Mouse (Mus musculus): ENCODE results near the gene Nrip1. TPM values are rescaled to one million over a fixed set of nuclear protein-coding genes. Genes with fewer than 3 reads are reported as not detected.
A peak's percentile ranks its signal among the peaks of the same experiment; 100 is the strongest.

The Nrip1 gene
- polyA plus RNA-seq, 1 experiment from 2014 or later, result 33.7 TPM

GRCm38 (mm10) chr16:76299511-76299910 lies 74.1 kb downstream of the Nrip1 start:
- WGBS, result 53% methylated on average over 2 of the region's 2 CpGs
- Histone ChIP-seq H3K27ac (no peak overlapping the region), H3K4me1 (replicated peaks; ENCODE audit: insufficient read depth, low read length) (no peaks in the 10 kb centered on the region), H3K4me2 (ENCODE audit: low read length) (no peak overlapping the region), H3K4me3 (replicated peaks; ENCODE audit: low read depth, low read length) (no peak overlapping the region), H3K27me3 (ENCODE audit: insufficient read depth, low read length) (no peaks in the 10 kb centered on the region), H3K9ac (ENCODE audit: low read depth, low read length) (no peak overlapping the region), H3K36me3 (ENCODE audit: insufficient read depth, low read length) (0 out of 2 replicates have a peak, but pooled peaks cover 3% of the 10 kb centered on the region), H3K9me3 (replicated peaks; ENCODE audit: low read length) (no peaks in the 10 kb centered on the region)
- DNase-seq (ENCODE audit: low spot score) (no peak), ATAC-seq (replicated peaks; ENCODE audit: low FRiP score, low read depth) (no peak)
- TF ChIP-seq CTCF (IDR thresholded peaks at IDR 0.05; ENCODE audit: low read depth), result no peak

- TF ChIP-seq CTCF (IDR thresholded peaks at IDR 0.05; ENCODE audit: low read depth), result no peak
- Histone ChIP-seq H3K27ac (no peak overlapping the region), H3K27me3 (ENCODE audit: insufficient read depth, low read length) (no peaks in the 10 kb centered on the region), H3K9me3 (replicated peaks; ENCODE audit: low read length) (no peaks in the 10 kb centered on the region), H3K36me3 (ENCODE audit: insufficient read depth, low read length) (peaks cover 38% of the 10 kb centered on the region), H3K4me2 (ENCODE audit: low read length) (no peak overlapping the region), H3K9ac (ENCODE audit: low read depth, low read length) (no peak overlapping the region), H3K4me3 (replicated peaks; ENCODE audit: low read depth, low read length) (no peak overlapping the region), H3K4me1 (replicated peaks; ENCODE audit: insufficient read depth, low read length) (no peaks in the 10 kb centered on the region)
- WGBS, result 94% methylated on average over 14 of the region's 14 CpGs
- DNase-seq (ENCODE audit: low spot score) (no peak), ATAC-seq (replicated peaks; ENCODE audit: low FRiP score, low read depth) (no peak)
Measured at GRCm38 (mm10) chr16:76295322-76295721, 78.3 kb downstream of the Nrip1 start.

GRCm38 (mm10) chr16:76294550-76294949 lies 79.1 kb downstream of the Nrip1 start:
- no peak overlapping the region for H3K4me3 ChIP-seq (replicated peaks; ENCODE audit: low read depth, low read length)
- H3K9ac ChIP-seq (ENCODE audit: low read depth, low read length), result no peak overlapping the region
- ATAC-seq (replicated peaks; ENCODE audit: low FRiP score, low read depth), result no peak
- H3K27me3 ChIP-seq (ENCODE audit: insufficient read depth, low read length), result no peaks in the 10 kb centered on the region
- H3K27ac ChIP-seq, result no peak overlapping the region
- no peak overlapping the region for H3K4me2 ChIP-seq (ENCODE audit: low read length)
- TF ChIP-seq CTCF (IDR thresholded peaks at IDR 0.05; ENCODE audit: low read depth), result no peak
- no peaks in the 10 kb centered on the region for H3K4me1 ChIP-seq (replicated peaks; ENCODE audit: insufficient read depth, low read length)
- 78% methylated on average over 15 of the region's 15 CpGs for WGBS
- DNase-seq (ENCODE audit: low spot score), result no peak
- peaks cover 38% of the 10 kb centered on the region for H3K36me3 ChIP-seq (ENCODE audit: insufficient read depth, low read length)
- H3K9me3 ChIP-seq (replicated peaks; ENCODE audit: low read length), result no peaks in the 10 kb centered on the region

- H3K36me3 ChIP-seq (ENCODE audit: insufficient read depth, low read length), result peaks cover 40% of the 10 kb centered on the region
- H3K4me3 ChIP-seq (replicated peaks; ENCODE audit: low read depth, low read length), result no peak overlapping the region
- no peak for TF ChIP-seq CTCF (IDR thresholded peaks at IDR 0.05; ENCODE audit: low read depth)
- no peak overlapping the region for H3K27ac ChIP-seq
- H3K9me3 ChIP-seq (replicated peaks; ENCODE audit: low read length), result no peaks in the 10 kb centered on the region
- H3K27me3 ChIP-seq (ENCODE audit: insufficient read depth, low read length), result no peaks in the 10 kb centered on the region
- 89% methylated on average over 20 of the region's 20 CpGs for WGBS
- 0 out of 2 replicates have a peak, but pooled peaks have one; percentile 29 for ATAC-seq (replicated peaks; ENCODE audit: low FRiP score, low read depth)
- no peak overlapping the region for H3K9ac ChIP-seq (ENCODE audit: low read depth, low read length)
- no peak for DNase-seq (ENCODE audit: low spot score)
- no peak overlapping the region for H3K4me2 ChIP-seq (ENCODE audit: low read length)
- no peaks in the 10 kb centered on the region for H3K4me1 ChIP-seq (replicated peaks; ENCODE audit: insufficient read depth, low read length)
Measured at GRCm38 (mm10) chr16:76293765-76294463, 79.7 kb downstream of the Nrip1 start.

- 97% methylated on average over 21 of the region's 21 CpGs for WGBS
- TF ChIP-seq CTCF (IDR thresholded peaks at IDR 0.05; ENCODE audit: low read depth), result no peak
- no peaks in the 10 kb centered on the region for H3K27me3 ChIP-seq (ENCODE audit: insufficient read depth, low read length)
- H3K4me3 ChIP-seq (replicated peaks; ENCODE audit: low read depth, low read length), result no peak overlapping the region
- DNase-seq (ENCODE audit: low spot score) (no peak), ATAC-seq (replicated peaks; ENCODE audit: low FRiP score, low read depth) (no peak)
- no peak overlapping the region for H3K4me2 ChIP-seq (ENCODE audit: low read length)
- H3K4me1 ChIP-seq (replicated peaks; ENCODE audit: insufficient read depth, low read length), result no peaks in the 10 kb centered on the region
- H3K9ac ChIP-seq (ENCODE audit: low read depth, low read length), result no peak overlapping the region
- no peak overlapping the region for H3K27ac ChIP-seq
- H3K9me3 ChIP-seq (replicated peaks; ENCODE audit: low read length), result no peaks in the 10 kb centered on the region
- peaks cover 40% of the 10 kb centered on the region for H3K36me3 ChIP-seq (ENCODE audit: insufficient read depth, low read length)
Measured at GRCm38 (mm10) chr16:76293176-76293575, 80.5 kb downstream of the Nrip1 start.

- WGBS, result 92% methylated on average over 15 of the region's 15 CpGs
- TF ChIP-seq CTCF (IDR thresholded peaks at IDR 0.05; ENCODE audit: low read depth), result no peak
- Histone ChIP-seq H3K4me3 (replicated peaks; ENCODE audit: low read depth, low read length) (no peak overlapping the region), H3K4me2 (ENCODE audit: low read length) (no peak overlapping the region), H3K27ac (no peak overlapping the region), H3K36me3 (ENCODE audit: insufficient read depth, low read length) (peaks cover 40% of the 10 kb centered on the region), H3K4me1 (replicated peaks; ENCODE audit: insufficient read depth, low read length) (no peaks in the 10 kb centered on the region), H3K27me3 (ENCODE audit: insufficient read depth, low read length) (no peaks in the 10 kb centered on the region), H3K9ac (ENCODE audit: low read depth, low read length) (no peak overlapping the region), H3K9me3 (replicated peaks; ENCODE audit: low read length) (no peaks in the 10 kb centered on the region)
- ATAC-seq (replicated peaks; ENCODE audit: low FRiP score, low read depth) (no peak), DNase-seq (ENCODE audit: low spot score) (no peak)
Measured at GRCm38 (mm10) chr16:76292656-76293055, 81.0 kb downstream of the Nrip1 start.

GRCm38 (mm10) chr16:76291366-76291765 lies 82.3 kb downstream of the Nrip1 start:
- no peaks in the 10 kb centered on the region for H3K27me3 ChIP-seq (ENCODE audit: insufficient read depth, low read length)
- no peak overlapping the region for H3K4me2 ChIP-seq (ENCODE audit: low read length)
- H3K27ac ChIP-seq, result no peak overlapping the region
- no peak for ATAC-seq (replicated peaks; ENCODE audit: low FRiP score, low read depth)
- WGBS, result 98% methylated on average over 14 of the region's 14 CpGs
- H3K36me3 ChIP-seq (ENCODE audit: insufficient read depth, low read length), result peaks cover 40% of the 10 kb centered on the region
- TF ChIP-seq CTCF (IDR thresholded peaks at IDR 0.05; ENCODE audit: low read depth), result no peak
- no peak overlapping the region for H3K9ac ChIP-seq (ENCODE audit: low read depth, low read length)
- no peaks in the 10 kb centered on the region for H3K4me1 ChIP-seq (replicated peaks; ENCODE audit: insufficient read depth, low read length)
- no peak for DNase-seq (ENCODE audit: low spot score)
- no peaks in the 10 kb centered on the region for H3K9me3 ChIP-seq (replicated peaks; ENCODE audit: low read length)
- no peak overlapping the region for H3K4me3 ChIP-seq (replicated peaks; ENCODE audit: low read depth, low read length)
